Mouse (Mus musculus) left cerebral cortex, adult 11 months (tissue): ENCODE results near the gene Vmn2r110.

ENCODE experiments used
- DNase-seq: peaks from one replicate; pipeline ENCODE4 v3.0.0; 2022; ENCODE audit warnings: low spot score

The Vmn2r110 gene

GRCm38 (mm10) chr17:20596323-20596722 is at the start of gene Vmn2r110:
Gene Vmn2r110 (minus strand): TSS chr17:20596423.
- no peak for DNase-seq

- no peak for DNase-seq
Measured at GRCm38 (mm10) chr17:20624777-20625176, 28.6 kb upstream of the Vmn2r110 start, which contains the start of gene Fpr-rs3. Gene Fpr-rs3 (minus strand): TSS chr17:20624877.

DNA sequence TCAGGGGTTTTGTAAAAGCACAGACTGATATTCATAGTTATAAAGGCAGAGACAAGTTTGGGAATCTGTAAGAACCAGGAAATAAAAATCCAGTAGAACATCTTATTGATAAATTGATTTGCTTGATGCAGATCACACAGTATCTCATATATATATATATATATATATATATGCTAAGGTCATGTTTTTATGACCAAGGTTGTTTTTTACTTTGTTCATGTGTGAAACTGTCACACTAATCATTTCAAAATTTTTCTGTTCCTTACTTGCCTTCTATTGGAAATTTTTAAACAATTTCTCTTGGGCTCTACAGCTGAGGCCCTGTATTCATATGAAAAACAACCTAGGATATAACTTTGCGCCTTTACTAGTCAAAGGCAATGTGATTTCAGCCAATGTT is 31.6 kb downstream of the Vmn2r110 start, which contains the start of gene Vmn2r109:
TSS of gene Vmn2r109 (minus strand) at position 101 of the 400 bp plus-strand sequence.
- DNase-seq = no peak
